Mouse (Mus musculus) olfactory bulb, adult 2 months (tissue): ENCODE data around the gene Lrrn2. TPM values are rescaled to one million over a fixed set of nuclear protein-coding genes. Genes with fewer than 3 reads are reported as not detected.
A peak's percentile ranks its signal among the peaks of the same experiment; 100 is the strongest.

Experiments
- H3K27ac ChIP-seq: fragments of 200-500 bp; 2 replicates; pipeline ENCODE4 v1.5.1; 2012; ENCODE audit warnings: low read depth, low read length; ENCODE audit not compliant: insufficient read depth
- H3K4me1 ChIP-seq: fragments of 200-500 bp; 2 replicates; pipeline ENCODE4 v1.6.1; 2012; ENCODE audit warnings: low read length; ENCODE audit not compliant: control insufficient read depth, insufficient read depth
- H3K4me3 ChIP-seq: fragments of 200-500 bp; 2 replicates; pipeline ENCODE4 v1.5.1; 2012; ENCODE audit warnings: mild to moderate bottlenecking, low read depth, low read length, moderate library complexity; ENCODE audit not compliant: insufficient read depth
- CTCF ChIP-seq: fragments of 200-500 bp; IDR thresholded peaks from 2 replicates; pipeline ENCODE4 v1.5.1; 2012; ENCODE audit warnings: low read depth, mild to moderate bottlenecking, low read length, moderate library complexity; ENCODE audit not compliant: insufficient read depth
- POLR2A ChIP-seq: fragments of 200-500 bp; IDR thresholded peaks from 2 replicates; pipeline ENCODE4 v1.6.1; 2012; ENCODE audit warnings: mild to moderate bottlenecking, low read depth, low read length, moderate library complexity; ENCODE audit not compliant: insufficient read depth
- WGBS: fragments of 180-500 bp; shearing (Covaris S2); methylation state at CpG from one replicate; pipeline ENCODE4 v1.1.7; 2018; 5-methylcytosine and 5-hydroxymethylcytosine counted together
- polyA plus RNA-seq: library from polyadenylated mRNA; stranded (reverse); fragments of >200 nt; gene quantifications from 2 replicates; pipeline ENCODE4 v1.2.4, GENCODE M21; 2012; ENCODE audit warnings: low replicate concordance; ENCODE audit not compliant: missing spikeins, insufficient read depth, insufficient read length

Gene Lrrn2
- polyA plus RNA-seq, 1 experiment: not detected

DNA sequence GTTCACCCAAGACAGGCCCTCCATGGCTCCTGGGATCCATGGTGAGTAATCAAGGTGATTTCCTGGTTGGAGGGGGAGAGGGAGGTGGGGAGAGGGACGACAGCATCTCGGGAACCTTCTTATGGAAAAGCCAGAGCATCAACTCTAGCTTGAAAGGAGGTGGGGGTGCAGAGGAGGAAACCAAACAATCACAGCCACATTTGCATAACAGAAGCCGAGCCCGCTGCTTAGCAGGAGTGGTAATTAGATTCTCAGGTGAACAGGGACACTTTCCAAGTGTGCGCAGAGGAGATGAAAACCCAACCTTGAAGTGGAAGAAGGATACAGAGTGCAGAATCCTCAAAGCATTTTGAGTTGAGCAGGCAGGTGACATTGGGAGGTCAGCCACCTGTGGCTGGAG is 29.3 kb upstream of the Lrrn2 start:
- Histone ChIP-seq H3K27ac (no peak overlapping the region), H3K4me3 (no peak overlapping the region), H3K4me1 (peaks cover 21% of the 10 kb centered on the region)
- TF ChIP-seq CTCF (no peak), POLR2A (no peak)
- WGBS: 47% methylated on average over 5 of the region's 5 CpGs

- TF ChIP-seq CTCF (no peak), POLR2A (no peak)
These were observed 28.8 kb upstream of the Lrrn2 start for GRCm38 (mm10) chr1:132851296-132851695.

GRCm38 (mm10) chr1:132851771-132852170 is 28.3 kb upstream of the Lrrn2 start:
- H3K27ac ChIP-seq: peak overlapping the region; percentile 18; the same call in 1 of the 2 replicates

More at GRCm38 (mm10) chr1:132851296-132851695, 28.8 kb upstream of the Lrrn2 start:
- WGBS: 73% methylated on average over 2 of the region's 2 CpGs
- H3K4me1 ChIP-seq: peaks cover 20% of the 10 kb centered on the region
- no peak overlapping the region for H3K4me3 ChIP-seq
- no peak overlapping the region for H3K27ac ChIP-seq

DNA sequence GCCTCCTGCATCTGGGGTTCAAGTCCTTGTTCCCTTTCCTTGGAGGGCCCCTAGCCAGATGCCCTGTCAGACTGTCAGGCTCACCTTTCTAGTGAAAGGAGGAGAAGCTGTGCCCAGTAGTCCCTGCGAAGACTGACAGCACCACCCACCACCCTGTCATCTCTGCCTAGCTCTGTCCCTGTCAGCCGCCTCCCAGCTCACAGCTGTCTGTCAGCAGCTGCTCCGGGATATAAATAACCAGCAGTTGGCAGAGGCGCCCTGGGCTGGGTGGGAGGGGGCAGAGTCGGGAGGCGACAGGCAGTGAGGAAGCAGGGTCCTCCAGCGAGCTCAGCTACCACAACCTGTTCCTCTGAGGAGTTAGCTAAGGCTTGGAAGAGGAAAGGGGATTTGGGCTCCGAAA is 26.8 kb upstream of the Lrrn2 start:
- Histone ChIP-seq H3K4me1 (peaks cover 23% of the 10 kb centered on the region), H3K27ac (no peak overlapping the region), H3K4me3 (no peak overlapping the region)
- TF ChIP-seq POLR2A (no peak), CTCF (no peak)
- 29% methylated on average over 8 of the region's 8 CpGs for WGBS

More at GRCm38 (mm10) chr1:132851771-132852170, 28.3 kb upstream of the Lrrn2 start:
- no peak overlapping the region for H3K4me3 ChIP-seq
- WGBS: 32% methylated on average over 4 of the region's 4 CpGs
- TF ChIP-seq POLR2A: no peak
- TF ChIP-seq CTCF: no peak
- peaks cover 20% of the 10 kb centered on the region for H3K4me1 ChIP-seq

- Histone ChIP-seq H3K27ac (peak overlapping the region; percentile 62), H3K4me3 (no peak overlapping the region), H3K4me1 (peaks cover 37% of the 10 kb centered on the region)
- TF ChIP-seq POLR2A (no peak), CTCF (no peak)
- WGBS: 18% methylated on average over 5 of the region's 5 CpGs
These were observed 21.3 kb upstream of the Lrrn2 start for GRCm38 (mm10) chr1:132858516-132859383.

DNA sequence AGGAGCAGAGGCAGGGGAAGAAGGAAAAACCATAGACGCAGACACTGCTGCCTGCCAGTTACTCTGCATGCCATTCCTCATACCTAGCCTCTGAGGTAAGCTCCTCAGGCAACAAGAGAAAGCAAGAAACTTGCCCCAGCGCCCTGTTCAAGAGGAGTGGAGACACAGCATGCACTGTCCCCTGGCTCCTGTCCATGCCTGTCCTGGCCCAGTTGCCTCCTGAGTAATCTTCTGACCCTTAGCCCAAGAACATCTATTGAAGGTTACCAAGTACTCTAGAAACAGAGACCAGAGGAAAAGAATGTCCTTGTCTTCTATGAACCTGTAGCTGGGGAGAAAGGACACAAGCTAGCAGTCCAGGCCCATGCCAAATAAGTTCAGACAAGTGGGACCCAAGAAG is 15.9 kb upstream of the Lrrn2 start:
- Histone ChIP-seq H3K27ac (no peak overlapping the region), H3K4me3 (no peak overlapping the region), H3K4me1 (peaks cover 28% of the 10 kb centered on the region)
- TF ChIP-seq POLR2A: no peak
- TF ChIP-seq CTCF: no peak
- WGBS: 86% methylated on average over 2 of the region's 2 CpGs

DNA sequence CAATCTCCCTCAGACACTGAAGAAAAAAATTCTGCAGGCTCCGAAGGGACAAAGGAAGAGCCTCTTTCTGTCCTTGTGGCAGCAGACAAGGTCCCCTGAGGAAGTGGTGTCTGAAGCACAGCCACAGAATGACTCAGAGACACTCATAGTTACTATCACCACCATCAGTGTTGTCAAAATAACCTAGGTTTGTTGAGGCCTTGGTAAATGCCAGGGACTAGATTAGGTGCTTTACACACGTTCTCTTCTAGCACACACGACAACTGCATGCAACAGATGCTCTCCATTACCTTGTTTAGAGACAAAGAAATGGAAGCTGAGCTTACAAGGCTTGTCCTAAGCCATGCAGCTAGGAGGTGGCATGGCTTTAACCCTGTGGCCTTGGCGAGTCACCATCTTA is 14.5 kb upstream of the Lrrn2 start:
- WGBS: 78% methylated on average over 4 of the region's 4 CpGs
- no peak overlapping the region for H3K4me3 ChIP-seq
- peaks cover 19% of the 10 kb centered on the region for H3K4me1 ChIP-seq
- no peak for TF ChIP-seq CTCF
- no peak for TF ChIP-seq POLR2A
- H3K27ac ChIP-seq: no peak overlapping the region

DNA sequence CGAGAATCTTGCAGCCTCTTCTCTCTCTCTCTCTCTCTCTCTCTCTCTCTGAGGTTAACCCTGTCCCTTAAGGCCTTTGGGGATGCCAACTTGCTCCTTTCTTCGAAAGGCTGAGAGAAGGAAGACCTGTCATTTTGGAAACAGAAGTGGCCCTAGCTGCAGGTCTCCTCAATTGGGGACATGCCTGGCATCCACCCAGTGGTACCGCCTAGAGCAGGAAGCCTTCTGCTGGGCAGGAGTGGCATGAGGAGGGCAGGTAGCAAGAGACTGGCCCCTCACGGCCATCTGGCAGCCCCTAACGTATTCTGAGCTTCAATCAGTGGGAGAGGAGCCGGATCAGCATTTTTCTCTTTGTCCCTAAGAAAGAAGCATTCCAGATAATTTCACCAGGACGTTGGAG is 9.7 kb upstream of the Lrrn2 start:
- no peak overlapping the region for H3K27ac ChIP-seq
- no peaks in the 10 kb centered on the region for H3K4me1 ChIP-seq
- TF ChIP-seq POLR2A: no peak
- no peak for TF ChIP-seq CTCF
- WGBS: 66% methylated on average over 7 of the region's 7 CpGs
- H3K4me3 ChIP-seq: no peak overlapping the region

DNA sequence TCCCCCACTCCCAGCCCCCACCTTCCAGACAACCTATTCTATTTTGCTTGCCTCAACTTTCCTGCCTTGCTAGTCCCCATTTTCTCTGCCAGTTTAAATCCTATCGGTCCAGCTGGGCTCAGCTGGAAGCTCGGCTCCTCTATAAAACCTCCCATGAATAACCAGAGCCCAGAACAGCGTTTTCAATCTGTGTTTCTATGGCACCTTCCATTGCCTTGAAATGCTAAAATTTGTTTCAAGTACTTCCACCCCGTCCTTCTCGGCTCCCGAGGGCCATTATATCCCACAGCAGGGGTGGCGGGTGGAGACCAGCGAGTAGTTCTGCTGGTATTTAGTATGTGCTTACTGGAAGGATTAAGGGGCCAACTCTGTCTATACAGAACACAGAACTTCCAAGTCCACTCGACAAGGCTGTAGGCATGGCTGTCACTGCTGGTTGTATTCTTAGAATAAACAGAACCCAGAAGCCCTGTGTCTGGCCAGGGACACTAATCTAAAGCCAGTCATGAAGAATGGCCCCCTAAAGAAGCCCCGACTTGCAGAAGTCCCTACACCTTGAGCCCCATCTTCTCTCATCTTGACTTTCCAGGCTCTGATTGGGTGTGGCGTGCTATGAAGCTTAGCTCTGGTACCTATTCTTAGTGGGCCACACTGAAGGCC is 992 bp upstream of the Lrrn2 start:
- Histone ChIP-seq H3K4me1 (peaks cover 24% of the 10 kb centered on the region), H3K27ac (no peak overlapping the region), H3K4me3 (no peak overlapping the region)
- no peak for TF ChIP-seq CTCF
- TF ChIP-seq POLR2A: no peak
- 49% methylated on average over 11 of the region's 11 CpGs for WGBS
